ENCODE assay signal across 26 mouse cellular contexts in the genomic region with DNA sequence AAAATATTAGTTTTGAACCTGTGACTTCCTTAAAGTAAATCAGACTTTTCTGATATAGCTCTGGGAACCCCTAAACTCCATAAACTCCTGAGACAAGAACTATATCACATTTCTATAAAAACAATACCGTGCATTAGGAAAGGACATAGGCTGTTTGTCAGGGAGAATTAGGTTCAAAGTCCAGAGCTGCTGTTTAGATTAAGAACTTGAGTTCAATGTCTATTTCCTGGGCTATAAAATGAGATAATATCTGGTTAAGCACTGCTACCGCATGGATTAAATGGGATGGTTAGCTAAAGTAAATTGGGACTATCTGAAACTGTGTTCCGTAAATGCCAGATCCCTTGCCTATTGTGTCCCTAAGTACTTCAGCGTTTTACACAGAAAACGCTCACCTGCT.
"Had no signal": no experiment of that assay in that cellular context is flagged by ENCODE, and none has a peak within 500 bp of the region (broad histone marks: within the 10 kb centered on the region; RNA-seq: fewer than 3 reads in every experiment).

No protein-coding gene starts in this region.

- H3K36me3 ChIP-seq: heart, embryonic 10.5 days; heart, embryonic 13.5 days; heart, embryonic 15.5 days; hindbrain, embryonic 13.5 days; hindbrain, embryonic 15.5 days; kidney, embryonic 15.5 days; limb, embryonic 10.5 days; limb, embryonic 12.5 days; liver, embryonic 13.5 days; liver, embryonic 15.5 days had no signal

- ATAC-seq: hindbrain, postnatal 0 days had no signal

- H3K9ac ChIP-seq: heart, embryonic 13.5 days; heart, embryonic 15.5 days; hindbrain, embryonic 13.5 days; hindbrain, embryonic 15.5 days; kidney, embryonic 15.5 days; limb, embryonic 12.5 days; liver, embryonic 13.5 days; liver, embryonic 15.5 days had no signal

- H3K4me2 ChIP-seq: heart, embryonic 13.5 days; heart, embryonic 15.5 days; hindbrain, embryonic 13.5 days; hindbrain, embryonic 15.5 days; kidney, embryonic 15.5 days; limb, embryonic 12.5 days; liver, embryonic 11.5 days; liver, embryonic 13.5 days; liver, embryonic 15.5 days had no signal

- H3K4me3 ChIP-seq: heart, embryonic 10.5 days; heart, embryonic 13.5 days; heart, embryonic 15.5 days; hindbrain, embryonic 13.5 days; hindbrain, embryonic 15.5 days; kidney, embryonic 15.5 days; layer of hippocampus, adult 2 months; left cerebral cortex, adult 2 months; limb, embryonic 10.5 days; limb, embryonic 12.5 days; liver, embryonic 13.5 days; liver, embryonic 15.5 days had no signal

- DNase-seq: gastrocnemius, postnatal 14 days; gastrocnemius, postnatal 36 days; heart, adult 18-20 months; heart, postnatal 14 days; heart, postnatal 36 days; kidney, adult 11 months; kidney, adult 2 months; kidney, adult 9 months; kidney, postnatal 14 days; kidney, postnatal 36 days; liver; liver, embryonic 13.5 days had no signal

- H3K4me1 ChIP-seq: hindbrain, embryonic 15.5 days; liver, embryonic 15.5 days had no signal

- H3K27ac ChIP-seq: heart, embryonic 10.5 days; heart, embryonic 13.5 days; heart, embryonic 15.5 days; hindbrain, embryonic 13.5 days; hindbrain, embryonic 15.5 days; hindbrain, postnatal 0 days; kidney, embryonic 15.5 days; kidney, postnatal 0 days; layer of hippocampus, adult 2 months; left cerebral cortex, adult 2 months; limb, embryonic 10.5 days; limb, embryonic 12.5 days; liver, embryonic 13.5 days; liver, embryonic 15.5 days had no signal

- H3K9me3 ChIP-seq: heart, embryonic 10.5 days; heart, embryonic 13.5 days; heart, embryonic 15.5 days; hindbrain, embryonic 13.5 days; hindbrain, embryonic 15.5 days; kidney, embryonic 15.5 days; limb, embryonic 10.5 days; limb, embryonic 12.5 days; liver, embryonic 13.5 days; liver, embryonic 15.5 days had no signal

- H3K27me3 ChIP-seq: heart, embryonic 13.5 days; heart, embryonic 15.5 days; hindbrain, embryonic 13.5 days; hindbrain, embryonic 15.5 days; kidney, embryonic 15.5 days; limb, embryonic 12.5 days; liver, embryonic 13.5 days; liver, embryonic 15.5 days had no signal
